Mouse (Mus musculus): ENCODE results near the gene Gnai2. TPM values are rescaled to one million over a fixed set of nuclear protein-coding genes. Genes with fewer than 3 reads are reported as not detected.

Gnai2 gene
- polyA plus RNA-seq, 1 experiment from 2014 or later: 367 TPM

DNA sequence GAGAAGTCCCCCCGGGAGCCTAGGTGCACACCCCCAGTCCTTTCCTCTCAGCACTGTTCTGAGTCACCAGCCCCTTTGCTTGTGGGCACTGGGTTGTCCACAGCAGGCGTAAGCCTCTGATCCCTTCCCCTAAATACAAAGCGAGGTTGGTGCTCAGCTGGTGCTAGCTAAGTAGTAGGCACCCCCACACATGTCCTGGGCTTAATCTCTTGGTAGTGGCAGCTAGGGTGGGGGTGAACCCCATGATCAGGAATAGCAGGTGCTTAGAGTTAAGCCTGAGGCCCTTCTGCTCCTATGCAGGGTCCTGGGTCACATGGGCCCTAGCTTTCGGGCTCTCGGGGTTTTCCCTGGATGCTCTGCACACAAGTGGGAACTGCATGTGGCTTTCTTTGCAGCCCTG, 22.0 kb upstream of the Gnai2 start:
- H3K36me3 ChIP-seq: no peaks in the 10 kb centered on the region
- no peak for ATAC-seq (replicated peaks; ENCODE audit: insufficient number of reproducible peaks, insufficient read depth, low FRiP score, low read depth)
- H3K4me3 ChIP-seq: no peak overlapping the region
- H3K9ac ChIP-seq: no peak overlapping the region
- no peaks in the 10 kb centered on the region for H3K4me1 ChIP-seq (replicated peaks)
- H3K4me2 ChIP-seq: no peak overlapping the region
- 81% methylated on average over 5 of the region's 5 CpGs for WGBS
- no peaks in the 10 kb centered on the region for H3K9me3 ChIP-seq (replicated peaks)
- H3K27me3 ChIP-seq: no peaks in the 10 kb centered on the region
- H3K27ac ChIP-seq: no peak overlapping the region

DNA sequence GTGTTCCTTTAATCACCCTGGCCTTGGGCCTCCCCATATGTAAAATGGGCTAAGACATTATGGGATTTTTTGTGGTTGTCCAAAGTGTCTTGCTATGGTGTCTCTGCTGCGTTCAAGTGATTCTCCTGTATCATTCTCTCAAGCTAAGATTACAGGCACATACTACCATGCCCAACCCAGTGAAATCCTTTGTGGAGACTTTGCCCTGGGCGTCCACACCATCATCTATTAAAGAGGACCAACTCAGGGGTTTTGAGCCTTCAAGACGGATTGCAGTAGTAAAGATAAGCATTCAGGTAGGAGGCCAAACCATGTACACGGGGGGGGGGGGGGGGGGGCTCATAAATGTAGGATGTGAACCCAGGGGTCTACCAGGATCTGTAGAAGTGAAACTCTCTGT, 19.4 kb upstream of the Gnai2 start:
- no peak for ATAC-seq (replicated peaks; ENCODE audit: insufficient number of reproducible peaks, insufficient read depth, low FRiP score, low read depth)
- H3K27ac ChIP-seq: no peak overlapping the region
- no peak overlapping the region for H3K4me2 ChIP-seq
- no peaks in the 10 kb centered on the region for H3K9me3 ChIP-seq (replicated peaks)
- 75% methylated on average over 4 of the region's 4 CpGs for WGBS
- H3K4me3 ChIP-seq: no peak overlapping the region
- no peaks in the 10 kb centered on the region for H3K36me3 ChIP-seq
- H3K9ac ChIP-seq: no peak overlapping the region
- H3K27me3 ChIP-seq: no peaks in the 10 kb centered on the region
- peaks cover 9% of the 10 kb centered on the region for H3K4me1 ChIP-seq (replicated peaks)

DNA sequence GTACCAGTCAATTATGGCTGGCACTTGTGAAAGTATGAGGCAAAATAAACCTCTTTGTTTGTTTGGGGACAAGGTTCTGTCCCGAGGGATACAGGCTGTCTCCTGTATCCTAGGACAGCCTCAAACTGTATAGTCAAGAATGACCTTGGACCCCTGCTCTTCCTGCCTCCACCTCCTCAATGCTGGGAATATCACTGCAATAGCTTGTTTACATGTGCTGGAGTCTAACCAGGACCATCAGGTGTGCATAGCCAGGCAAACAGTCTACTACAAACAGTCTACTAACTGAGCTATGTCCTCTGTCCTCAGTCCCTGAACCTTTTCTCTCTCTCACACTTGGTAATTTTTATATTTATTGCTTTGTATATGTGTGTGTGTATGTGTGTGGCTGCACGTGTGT, 18.3 kb upstream of the Gnai2 start:
- no peak overlapping the region for H3K4me2 ChIP-seq
- no peaks in the 10 kb centered on the region for H3K9me3 ChIP-seq (replicated peaks)
- no peak overlapping the region for H3K9ac ChIP-seq
- no peaks in the 10 kb centered on the region for H3K36me3 ChIP-seq
- ATAC-seq (replicated peaks; ENCODE audit: insufficient number of reproducible peaks, insufficient read depth, low FRiP score, low read depth): no peak
- peaks cover 9% of the 10 kb centered on the region for H3K4me1 ChIP-seq (replicated peaks)
- H3K27me3 ChIP-seq: no peaks in the 10 kb centered on the region
- H3K27ac ChIP-seq: no peak overlapping the region
- no peak overlapping the region for H3K4me3 ChIP-seq
- 79% methylated on average over 2 of the region's 2 CpGs for WGBS

DNA sequence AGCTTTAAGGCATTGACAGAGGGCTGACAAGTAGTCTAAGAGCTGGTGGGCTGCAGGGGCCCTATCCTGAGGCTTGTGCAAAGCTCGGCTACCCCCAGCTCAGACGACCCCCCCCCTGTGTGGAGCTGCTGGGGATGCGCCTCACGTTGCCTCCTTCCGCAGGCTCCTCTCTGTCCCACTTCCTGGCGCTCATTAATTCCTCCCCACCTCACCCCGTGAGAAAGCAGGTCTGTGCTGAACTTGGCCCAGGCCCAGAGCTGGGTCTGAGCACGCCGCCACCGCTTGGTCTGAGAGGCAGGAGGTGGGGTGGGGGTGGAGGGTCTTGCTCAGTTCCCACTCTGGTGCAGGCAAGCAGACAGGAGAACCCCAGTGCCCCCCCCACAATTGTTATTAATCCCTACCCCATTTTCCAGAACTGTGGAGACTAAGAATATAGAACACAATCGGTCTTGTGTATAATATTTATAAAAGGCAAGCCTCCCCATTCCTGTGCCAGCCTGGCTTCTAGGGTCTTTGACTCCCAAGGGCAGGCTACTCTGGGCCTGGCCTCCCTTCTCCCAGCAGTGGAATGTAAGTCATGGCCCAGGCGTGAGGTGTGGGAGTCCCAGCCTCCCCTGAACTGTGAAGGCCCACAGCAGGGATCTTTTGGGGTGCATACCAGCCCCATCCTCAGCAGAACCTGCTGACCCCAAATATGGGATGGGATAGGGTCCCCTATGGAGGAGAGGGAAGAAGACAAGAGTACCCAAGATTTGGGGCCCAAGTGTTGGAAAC, 15.7 kb upstream of the Gnai2 start:
- 0 out of 2 replicates have a peak, but pooled peaks cover 2% of the 10 kb centered on the region for H3K27me3 ChIP-seq
- no peak overlapping the region for H3K4me2 ChIP-seq
- no peak for ATAC-seq (replicated peaks; ENCODE audit: insufficient number of reproducible peaks, insufficient read depth, low FRiP score, low read depth)
- no peak overlapping the region for H3K27ac ChIP-seq
- H3K36me3 ChIP-seq: no peaks in the 10 kb centered on the region
- WGBS: 29% methylated on average over 12 of the region's 12 CpGs
- peaks cover 9% of the 10 kb centered on the region for H3K4me1 ChIP-seq (replicated peaks)
- no peak overlapping the region for H3K4me3 ChIP-seq
- no peaks in the 10 kb centered on the region for H3K9me3 ChIP-seq (replicated peaks)
- H3K9ac ChIP-seq: 0 out of 2 replicates have a peak overlapping the region, but pooled peaks have one; percentile 14

DNA sequence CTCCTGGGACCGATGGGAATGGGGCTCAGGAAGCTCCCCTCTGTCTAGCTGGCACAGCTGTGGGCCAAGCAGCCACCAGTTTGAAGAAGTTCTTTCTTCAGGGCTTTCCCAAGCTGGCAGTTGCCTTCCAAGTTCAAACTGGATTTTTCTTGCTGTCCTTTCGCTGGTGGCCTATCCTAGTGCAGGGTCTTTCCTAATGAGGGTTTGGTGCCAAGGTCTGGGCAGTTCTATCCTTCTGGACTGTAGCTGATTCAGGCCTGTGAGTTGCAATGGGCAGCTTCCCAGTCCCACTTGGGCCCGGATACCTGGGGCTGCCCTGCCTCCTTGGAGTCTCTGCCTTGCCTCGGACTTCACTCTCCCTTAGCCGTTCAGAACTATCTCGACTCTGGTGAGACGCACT, 15.1 kb upstream of the Gnai2 start:
- no peak for ATAC-seq (replicated peaks; ENCODE audit: insufficient number of reproducible peaks, insufficient read depth, low FRiP score, low read depth)
- no peak overlapping the region for H3K4me2 ChIP-seq
- no peaks in the 10 kb centered on the region for H3K36me3 ChIP-seq
- H3K4me1 ChIP-seq (replicated peaks): peaks cover 12% of the 10 kb centered on the region
- H3K9me3 ChIP-seq (replicated peaks): no peaks in the 10 kb centered on the region
- no peak overlapping the region for H3K9ac ChIP-seq
- no peak overlapping the region for H3K27ac ChIP-seq
- H3K27me3 ChIP-seq: 0 out of 2 replicates have a peak, but pooled peaks cover 2% of the 10 kb centered on the region
- 66% methylated on average over 7 of the region's 7 CpGs for WGBS
- no peak overlapping the region for H3K4me3 ChIP-seq

DNA sequence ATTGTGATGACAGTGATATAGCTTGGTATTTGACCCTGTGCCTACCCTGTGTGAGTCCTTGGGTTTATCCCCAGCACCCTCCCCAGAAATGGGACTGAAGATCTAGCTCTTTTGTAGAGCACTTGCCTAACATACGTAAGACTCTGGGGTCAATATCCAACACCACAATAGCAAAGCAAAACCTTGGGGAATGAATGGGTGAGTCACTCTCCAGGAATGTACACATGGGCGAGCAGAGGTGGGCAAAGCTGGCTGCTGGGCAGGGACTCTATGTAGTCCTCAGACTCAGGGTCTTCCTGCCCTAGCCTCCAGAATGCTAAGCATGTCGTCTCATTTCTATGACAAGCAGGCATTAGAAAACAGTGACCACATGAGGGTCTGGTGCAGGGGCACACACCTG, 13.6 kb upstream of the Gnai2 start:
- H3K9me3 ChIP-seq (replicated peaks): no peaks in the 10 kb centered on the region
- no peak overlapping the region for H3K4me3 ChIP-seq
- ATAC-seq (replicated peaks; ENCODE audit: insufficient number of reproducible peaks, insufficient read depth, low FRiP score, low read depth): no peak
- no peak overlapping the region for H3K4me2 ChIP-seq
- 56% methylated on average over 3 of the region's 3 CpGs for WGBS
- peaks cover 23% of the 10 kb centered on the region for H3K4me1 ChIP-seq (replicated peaks)
- H3K9ac ChIP-seq: no peak overlapping the region
- H3K36me3 ChIP-seq: no peaks in the 10 kb centered on the region
- H3K27ac ChIP-seq: no peak overlapping the region
- 0 out of 2 replicates have a peak, but pooled peaks cover 2% of the 10 kb centered on the region for H3K27me3 ChIP-seq

DNA sequence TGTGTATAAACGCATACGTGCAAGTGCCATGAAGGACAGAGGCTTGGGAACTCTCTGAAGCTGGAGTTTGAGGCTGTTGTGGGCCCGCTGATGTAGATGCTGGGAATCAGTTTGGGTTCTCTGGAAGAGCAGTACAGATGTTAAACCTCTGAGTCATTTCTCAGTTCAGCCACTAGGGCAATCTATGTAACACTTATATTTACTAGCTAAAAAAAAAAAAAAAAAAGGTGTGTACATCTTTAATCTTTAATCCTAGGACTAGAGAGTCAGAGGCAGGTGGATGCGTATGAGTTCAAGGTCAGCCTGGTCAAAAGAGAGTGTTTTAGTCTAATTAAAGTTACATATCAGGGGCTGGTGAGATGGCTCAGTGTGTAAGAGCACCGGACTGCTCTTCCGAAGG, 11.8 kb upstream of the Gnai2 start:
- H3K4me2 ChIP-seq: no peak overlapping the region
- H3K27ac ChIP-seq: no peak overlapping the region
- H3K36me3 ChIP-seq: no peaks in the 10 kb centered on the region
- H3K27me3 ChIP-seq: 0 out of 2 replicates have a peak, but pooled peaks cover 2% of the 10 kb centered on the region
- no peak overlapping the region for H3K9ac ChIP-seq
- 83% methylated on average over 6 of the region's 6 CpGs for WGBS
- no peak for ATAC-seq (replicated peaks; ENCODE audit: insufficient number of reproducible peaks, insufficient read depth, low FRiP score, low read depth)
- H3K4me3 ChIP-seq: no peak overlapping the region
- H3K4me1 ChIP-seq (replicated peaks): peaks cover 23% of the 10 kb centered on the region
- H3K9me3 ChIP-seq (replicated peaks): no peaks in the 10 kb centered on the region

DNA sequence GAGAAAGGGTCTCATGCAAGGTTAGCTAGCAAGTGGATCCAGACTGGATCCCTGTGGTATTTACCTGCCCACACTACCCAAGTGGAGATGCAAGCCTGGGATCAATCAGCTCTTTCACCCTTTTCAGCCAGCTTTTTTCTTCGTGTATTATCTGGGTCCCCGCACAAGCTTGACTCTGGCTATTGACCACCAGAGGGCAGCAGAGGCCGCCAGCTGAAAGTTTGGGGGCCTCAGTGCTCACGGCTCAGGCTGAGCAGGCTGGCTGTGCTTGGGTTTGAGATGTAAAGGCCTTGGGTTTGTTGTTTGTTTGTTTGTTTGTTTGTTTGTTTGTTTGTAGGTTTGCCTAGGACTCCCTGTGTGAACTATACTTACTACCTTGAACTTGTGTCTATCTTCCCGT, 10.4 kb upstream of the Gnai2 start:
- Histone ChIP-seq H3K4me1 (replicated peaks) (peaks cover 17% of the 10 kb centered on the region), H3K27ac (no peak overlapping the region), H3K4me3 (no peak overlapping the region), H3K36me3 (no peaks in the 10 kb centered on the region), H3K9ac (no peak overlapping the region), H3K27me3 (0 out of 2 replicates have a peak, but pooled peaks cover 2% of the 10 kb centered on the region), H3K9me3 (replicated peaks) (no peaks in the 10 kb centered on the region), H3K4me2 (no peak overlapping the region)
- WGBS: 11% methylated on average over 5 of the region's 5 CpGs
- ATAC-seq (replicated peaks; ENCODE audit: insufficient number of reproducible peaks, insufficient read depth, low FRiP score, low read depth): peak; percentile 53; the same call in 1 of the 2 replicates

DNA sequence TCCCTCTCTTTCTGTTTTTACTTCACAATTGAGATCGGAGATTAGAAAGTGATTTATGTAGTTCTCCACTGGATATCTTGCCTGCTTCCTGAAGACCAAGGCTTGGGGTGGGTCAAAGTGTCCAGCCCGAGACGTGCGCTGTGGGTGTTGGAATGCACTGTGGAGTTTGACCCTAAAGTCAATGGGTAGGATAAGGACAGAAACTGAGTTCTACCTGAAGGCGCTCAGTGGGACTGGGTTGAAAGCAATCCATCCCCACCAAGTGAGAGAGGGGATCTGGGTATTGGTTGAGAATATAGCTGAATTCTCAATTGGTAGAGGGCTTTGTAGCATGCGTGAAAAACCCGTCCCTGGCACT, 10.0 kb upstream of the Gnai2 start:
- H3K9ac ChIP-seq: peak overlapping the region; percentile 48; the same call in 1 of the 2 replicates
- no peak for ATAC-seq (replicated peaks; ENCODE audit: insufficient number of reproducible peaks, insufficient read depth, low FRiP score, low read depth)

DNA sequence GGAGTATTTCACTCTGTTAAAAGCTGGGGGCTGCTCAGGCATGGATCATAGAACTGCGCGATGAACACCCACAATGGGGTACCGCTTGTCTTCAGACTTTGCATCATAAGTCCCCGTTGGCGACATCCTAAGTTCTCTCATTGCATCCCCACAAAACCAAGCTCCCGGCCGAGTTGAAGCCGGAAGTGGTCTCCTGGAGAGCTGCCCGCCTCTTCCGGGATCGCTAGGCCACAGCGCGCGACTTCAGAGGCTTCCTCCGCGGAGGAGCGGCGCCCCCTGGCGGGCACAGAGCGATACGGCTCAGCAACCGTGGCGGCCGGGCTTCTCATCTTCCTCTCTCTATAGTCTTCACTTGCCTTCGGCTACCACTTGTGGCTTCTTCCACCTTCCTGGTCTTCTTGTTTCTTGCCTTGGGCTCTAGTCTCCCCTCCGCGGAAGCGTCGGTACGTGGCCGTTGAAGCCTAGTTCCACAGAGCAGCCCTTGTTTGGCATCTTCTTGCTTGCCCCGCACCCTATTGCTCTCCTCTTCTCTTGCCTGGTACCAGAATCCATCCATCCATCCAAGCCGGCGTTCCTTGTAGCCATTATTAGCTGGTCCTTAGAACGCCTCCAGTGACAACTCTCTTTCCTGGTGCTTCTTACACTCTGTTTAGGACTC, 9.5 kb upstream of the Gnai2 start:
- H3K4me3 ChIP-seq: peak overlapping the region; percentile 45
- H3K36me3 ChIP-seq: no peaks in the 10 kb centered on the region
- peak; percentile 61 for ATAC-seq (replicated peaks; ENCODE audit: insufficient number of reproducible peaks, insufficient read depth, low FRiP score, low read depth)
- no peaks in the 10 kb centered on the region for H3K9me3 ChIP-seq (replicated peaks)
- peaks cover 17% of the 10 kb centered on the region for H3K4me1 ChIP-seq (replicated peaks)
- H3K27me3 ChIP-seq: 0 out of 2 replicates have a peak, but pooled peaks cover 2% of the 10 kb centered on the region
- peak overlapping the region; percentile 48 for H3K9ac ChIP-seq
- WGBS: 5% methylated on average over 35 of the region's 35 CpGs
- peak overlapping the region; percentile 50; the same call in 1 of the 2 replicates for H3K27ac ChIP-seq
- peak overlapping the region; percentile 70 for H3K4me2 ChIP-seq

More for the DNA sequence above, 10.0 kb upstream of the Gnai2 start:
- peak overlapping the region; percentile 45; the same call in 1 of the 2 replicates for H3K4me3 ChIP-seq
- 0 out of 2 replicates have a peak, but pooled peaks cover 2% of the 10 kb centered on the region for H3K27me3 ChIP-seq
- H3K9me3 ChIP-seq (replicated peaks): no peaks in the 10 kb centered on the region
- 43% methylated on average over 7 of the region's 7 CpGs for WGBS
- peak overlapping the region; percentile 70 for H3K4me2 ChIP-seq
- H3K4me1 ChIP-seq (replicated peaks): peaks cover 16% of the 10 kb centered on the region
- H3K27ac ChIP-seq: no peak overlapping the region
- no peaks in the 10 kb centered on the region for H3K36me3 ChIP-seq

DNA sequence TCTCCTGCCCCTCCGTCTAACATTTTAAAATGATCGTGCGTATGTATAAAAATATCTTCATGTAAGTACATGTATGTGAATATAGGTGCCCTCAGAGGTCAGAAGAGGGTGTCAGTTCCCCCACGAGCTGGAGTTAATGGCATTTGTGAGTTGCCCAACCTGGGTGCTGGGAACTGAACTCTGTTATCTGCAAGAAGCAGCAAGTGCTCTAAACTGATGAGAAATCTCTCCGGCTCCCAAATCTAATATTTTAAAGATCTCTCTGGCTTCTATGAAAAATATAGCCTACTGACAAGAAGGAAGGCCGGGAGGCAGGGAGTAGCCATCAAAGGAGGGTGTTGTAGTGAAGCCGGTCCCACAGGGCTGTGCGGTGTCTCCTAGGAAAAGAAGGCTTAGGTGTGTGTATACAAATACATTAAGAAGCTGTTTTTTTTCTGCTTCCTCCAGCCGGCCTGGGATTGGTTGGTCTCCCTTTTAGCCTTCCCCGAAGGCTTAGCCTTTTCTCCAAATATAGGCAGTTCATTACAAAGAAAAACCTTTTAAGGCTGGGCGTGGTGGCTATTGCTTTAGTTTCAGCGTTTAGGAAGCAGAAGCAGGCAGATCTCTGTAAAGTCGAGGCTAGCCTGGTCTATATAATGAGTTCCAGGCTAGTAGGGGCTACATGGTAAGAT, 8.5 kb upstream of the Gnai2 start:
- Histone ChIP-seq H3K4me2 (peak overlapping the region; percentile 70), H3K27ac (no peak overlapping the region), H3K27me3 (0 out of 2 replicates have a peak, but pooled peaks cover 2% of the 10 kb centered on the region), H3K4me3 (no peak overlapping the region), H3K9ac (no peak overlapping the region), H3K36me3 (no peaks in the 10 kb centered on the region), H3K4me1 (replicated peaks) (peaks cover 17% of the 10 kb centered on the region), H3K9me3 (replicated peaks) (no peaks in the 10 kb centered on the region)
- no peak for ATAC-seq (replicated peaks; ENCODE audit: insufficient number of reproducible peaks, insufficient read depth, low FRiP score, low read depth)
- WGBS: 89% methylated on average over 13 of the region's 13 CpGs
